Mouse (Mus musculus): ENCODE results near the gene Rab27a.

- TF ChIP-seq CTCF (IDR thresholded peaks at IDR 0.05; ENCODE audit: control insufficient read depth, insufficient read depth, insufficient read length), result no peak
- TF ChIP-seq MAX (IDR thresholded peaks at IDR 0.05), result no peak
Measured at GRCm38 (mm10) chr9:73012629-73013028, 32.0 kb upstream of the Rab27a start.
